Mouse (Mus musculus): ENCODE results near the gene Tcp10c. TPM values are rescaled to one million over a fixed set of nuclear protein-coding genes. Genes with fewer than 3 reads are reported as not detected.
"Not testable (repeated sequence)": the region's sequence is repeated elsewhere in the genome, so short reads cannot be mapped to it uniquely, and the experiment has no call there.

The Tcp10c gene
- total RNA-seq, 2 experiments from 2014 or later = not detected

DNA sequence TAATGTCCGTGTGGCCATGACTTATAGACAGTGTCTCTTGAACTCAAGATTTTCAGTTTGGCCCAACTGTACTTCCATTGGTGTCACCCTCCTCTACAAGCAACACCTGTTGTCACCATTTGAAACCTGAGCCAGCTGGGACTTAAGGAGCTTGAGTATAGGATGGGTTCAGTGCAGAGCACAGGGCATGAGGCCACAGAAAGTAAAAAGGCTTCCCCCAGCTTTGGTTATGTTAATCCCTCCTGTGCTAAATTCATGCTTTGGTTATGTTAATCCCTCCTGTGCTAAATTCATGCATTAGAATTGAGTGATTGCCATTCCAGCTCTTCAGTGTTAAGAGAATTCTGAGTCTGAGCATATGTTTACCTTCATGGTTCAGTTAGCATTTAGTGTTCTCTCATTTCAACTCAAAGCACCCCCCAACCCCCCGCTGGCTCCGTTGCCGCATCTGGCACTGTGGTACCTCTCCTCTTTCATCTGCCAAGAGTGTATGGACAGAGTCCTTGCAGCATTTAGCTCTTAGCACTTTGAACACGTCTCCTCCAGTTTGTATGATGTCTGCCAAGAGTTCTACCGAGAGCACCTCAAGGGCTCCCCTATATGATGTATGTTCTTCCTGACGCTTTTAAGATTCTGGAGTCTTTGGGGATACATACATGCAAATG, 25.7 kb downstream of the Tcp10c start:
- intact Hi-C loops (cut with DNase I; ENCODE audit: low total_unique reads); DNase-seq: not testable (repeated sequence)

DNA sequence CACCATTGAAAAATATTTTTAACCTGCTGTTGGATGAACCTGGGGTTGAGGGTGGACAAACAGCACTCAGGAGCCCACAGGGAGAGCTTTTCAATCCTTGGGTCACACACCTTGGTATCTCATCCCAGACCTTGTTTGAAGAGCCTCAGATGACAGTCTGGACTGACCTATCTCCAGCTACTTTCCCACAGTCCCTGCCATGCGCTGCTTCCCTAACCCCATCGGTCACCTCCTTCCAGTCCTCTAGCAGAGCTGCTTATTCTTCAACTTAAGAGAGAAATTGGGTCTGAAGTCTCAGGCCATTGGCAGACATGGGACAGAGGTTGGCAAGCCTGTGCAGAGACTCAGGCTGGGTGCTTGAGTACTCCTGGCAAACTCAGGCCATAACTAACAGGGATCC, 26.9 kb downstream of the Tcp10c start:
- DNase-seq; intact Hi-C loops (cut with DNase I; ENCODE audit: low total_unique reads): not testable (repeated sequence)

DNA sequence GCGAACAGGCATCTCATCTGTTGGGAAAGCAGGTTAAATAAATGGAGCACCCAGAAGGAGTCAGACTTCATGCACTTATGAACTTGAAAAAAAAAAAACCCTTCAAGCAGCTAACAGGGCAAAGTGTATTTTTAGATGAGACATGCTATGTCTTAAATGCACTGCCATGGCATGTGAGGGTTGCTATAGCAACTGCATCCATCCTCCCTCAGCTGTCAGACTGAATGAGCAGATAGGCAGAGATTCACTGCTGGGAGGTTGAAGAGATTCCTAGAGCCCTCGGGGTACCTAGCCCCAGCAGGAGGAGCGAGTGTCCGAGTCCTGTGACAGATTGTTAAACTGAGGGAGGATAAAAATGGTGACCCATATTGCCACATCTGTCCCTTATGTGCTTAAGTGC, 36.6 kb downstream of the Tcp10c start:
- intact Hi-C loops (cut with DNase I; ENCODE audit: low total_unique reads); DNase-seq: not testable (repeated sequence)

DNA sequence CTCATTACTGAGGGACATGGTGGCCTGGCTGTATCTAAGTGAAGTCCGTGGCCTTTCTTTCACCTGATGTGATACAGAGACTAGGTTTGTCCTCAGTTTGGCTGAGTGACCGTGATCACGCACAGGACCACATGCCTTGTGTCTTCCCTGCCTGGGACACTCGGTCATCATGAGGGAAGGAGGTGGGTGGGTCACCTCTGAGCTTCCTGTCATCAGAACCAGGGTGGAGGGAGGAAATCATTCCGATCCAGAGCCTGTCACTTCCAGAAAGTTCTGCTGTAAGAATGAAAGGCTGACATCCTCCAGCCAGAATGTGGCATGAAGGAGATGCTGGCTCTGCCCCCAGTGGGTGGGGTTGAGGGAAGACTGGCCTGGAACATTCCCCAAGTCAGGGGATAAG, 45.6 kb downstream of the Tcp10c start:
- DNase-seq; intact Hi-C loops (cut with DNase I; ENCODE audit: low total_unique reads): not testable (repeated sequence)

DNA sequence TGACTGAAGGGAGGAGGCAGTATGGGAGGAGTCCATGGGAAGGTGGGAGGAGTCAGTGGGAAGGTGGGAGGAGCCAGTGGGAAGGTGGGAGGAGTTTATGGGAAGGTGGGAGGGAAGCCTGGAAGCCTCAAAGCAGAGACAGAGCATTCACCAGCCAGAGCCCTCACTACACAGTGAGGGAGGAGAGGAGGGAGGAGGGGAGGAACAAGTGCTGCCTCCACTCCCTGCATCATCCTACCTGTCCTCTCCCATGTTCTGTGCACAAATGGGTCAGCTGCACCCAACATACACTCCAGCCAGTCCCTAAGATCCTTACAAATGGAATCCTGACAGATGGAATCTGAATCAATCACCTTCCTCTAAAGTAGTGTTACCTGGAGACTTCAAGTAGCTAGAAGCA, 47.7 kb downstream of the Tcp10c start:
- DNase-seq; intact Hi-C loops (cut with DNase I; ENCODE audit: low total_unique reads): not testable (repeated sequence)

DNA sequence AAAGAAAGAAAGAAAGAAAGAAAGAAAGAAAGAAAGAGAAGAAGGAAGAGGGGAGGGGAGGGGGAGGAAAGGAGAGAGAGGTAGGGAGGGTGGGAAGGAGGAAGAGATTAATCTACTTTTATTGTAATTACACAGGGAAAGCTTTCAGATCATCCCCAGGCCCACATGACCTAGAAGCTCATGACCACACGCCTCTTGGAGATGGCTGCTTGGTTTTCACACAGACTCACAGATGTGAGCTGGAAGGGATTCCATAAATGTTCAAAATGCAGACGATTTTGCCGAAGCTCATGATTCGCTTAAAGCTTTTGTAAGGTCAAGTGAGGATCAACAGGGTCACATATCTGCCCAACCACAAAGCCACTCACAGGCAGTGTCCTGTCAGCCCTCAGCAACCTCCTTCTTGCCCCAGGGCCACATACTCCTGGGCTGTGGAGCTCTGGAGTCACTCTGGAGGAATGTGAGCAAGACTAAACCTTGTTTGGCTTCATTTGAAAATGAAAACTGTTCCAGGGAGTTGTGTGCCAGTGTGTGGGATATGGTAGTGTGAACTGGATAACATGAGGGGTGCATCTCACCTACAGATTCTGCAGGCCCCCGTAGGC, 49.3 kb downstream of the Tcp10c start:
- intact Hi-C loops (cut with DNase I; ENCODE audit: low total_unique reads); DNase-seq: not testable (repeated sequence)

DNA sequence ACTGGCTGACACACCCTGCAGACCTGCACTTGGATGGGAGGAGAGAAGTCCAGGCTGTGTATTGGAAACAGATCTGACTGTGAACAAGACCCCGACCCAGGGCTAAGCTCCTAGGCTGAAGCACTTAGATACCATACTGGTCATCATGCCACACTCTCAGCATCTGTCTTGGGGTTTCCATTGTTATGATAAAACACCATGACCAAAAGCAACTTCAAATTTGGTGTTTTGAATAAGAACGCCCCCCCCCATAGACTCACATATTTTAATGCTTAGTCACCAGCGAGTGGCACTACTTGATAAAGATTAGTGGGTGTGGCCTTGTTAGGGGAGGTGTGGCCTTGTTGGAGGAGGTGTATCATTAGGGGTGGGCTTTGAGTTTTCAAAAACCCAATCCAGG, 51.7 kb downstream of the Tcp10c start:
- intact Hi-C loops (cut with DNase I; ENCODE audit: low total_unique reads); DNase-seq: not testable (repeated sequence)

DNA sequence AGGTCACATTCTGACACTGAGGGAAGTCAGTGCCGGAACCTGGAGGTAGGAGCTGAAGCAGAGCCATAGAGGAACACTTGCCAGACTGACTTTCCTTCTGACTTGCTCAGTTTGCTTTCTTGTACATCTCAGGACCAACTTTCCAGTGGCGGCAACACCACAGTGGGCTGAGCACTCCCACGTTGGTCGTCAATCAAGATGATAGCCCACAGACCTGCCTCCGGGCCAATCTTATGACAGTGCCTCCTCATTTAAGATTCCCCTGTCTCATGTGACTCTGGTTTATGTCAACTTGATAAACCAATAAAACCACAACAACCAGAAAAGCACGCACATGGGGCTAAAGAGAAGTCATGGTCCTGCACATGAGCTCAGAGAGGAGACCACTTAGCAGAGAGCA, 52.3 kb downstream of the Tcp10c start:
- DNase-seq; intact Hi-C loops (cut with DNase I; ENCODE audit: low total_unique reads): not testable (repeated sequence)

DNA sequence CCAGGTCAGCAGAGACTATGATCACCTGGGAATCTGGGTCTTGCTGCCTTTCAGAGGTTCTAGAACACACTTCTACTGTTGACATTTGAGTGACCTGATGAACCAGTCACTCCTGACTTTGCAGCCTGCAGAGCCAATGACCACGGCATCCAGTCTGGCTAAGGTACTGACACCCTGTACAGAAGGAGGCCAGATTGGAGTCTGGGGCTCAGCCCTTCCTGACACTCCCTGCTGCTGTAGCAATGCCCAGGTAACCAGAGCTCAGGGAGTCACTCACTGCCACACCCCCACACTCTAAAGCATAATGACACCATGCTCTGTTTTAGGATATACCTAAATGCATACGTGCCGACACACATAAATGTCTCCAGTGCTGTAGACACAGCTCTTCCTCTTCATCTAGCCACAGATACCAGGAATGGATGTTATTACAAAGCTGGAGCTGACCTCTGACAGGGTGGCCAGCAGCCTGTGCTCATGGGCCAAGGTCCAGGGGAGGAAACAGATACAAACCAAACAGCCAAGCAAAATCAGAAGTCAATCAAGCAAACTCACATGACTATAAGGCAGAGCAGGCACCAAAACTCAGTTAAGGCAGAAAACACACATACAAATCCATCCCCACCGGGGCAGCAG, 53.4 kb downstream of the Tcp10c start:
- intact Hi-C loops (cut with DNase I; ENCODE audit: low total_unique reads); DNase-seq: not testable (repeated sequence)

DNA sequence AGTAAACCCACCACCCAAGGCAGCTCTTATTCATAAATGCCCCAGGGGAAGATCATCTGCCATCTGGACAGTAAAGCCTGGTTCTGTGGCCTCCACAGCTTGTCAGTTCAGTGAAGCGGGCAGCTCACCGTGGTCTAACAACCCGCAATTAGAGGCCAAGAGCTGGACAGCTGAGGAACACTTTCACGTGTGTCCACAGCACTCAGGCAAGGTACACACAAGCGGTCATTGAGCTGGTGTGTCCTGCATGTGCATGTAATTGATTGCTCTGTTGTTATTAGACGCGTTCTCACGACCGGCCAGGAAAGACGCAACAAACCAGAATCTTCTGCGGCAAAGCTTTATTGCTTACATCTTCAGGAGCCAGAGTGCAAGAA, 53.9 kb downstream of the Tcp10c start:
- DNase-seq; intact Hi-C loops (cut with DNase I; ENCODE audit: low total_unique reads): not testable (repeated sequence)

DNA sequence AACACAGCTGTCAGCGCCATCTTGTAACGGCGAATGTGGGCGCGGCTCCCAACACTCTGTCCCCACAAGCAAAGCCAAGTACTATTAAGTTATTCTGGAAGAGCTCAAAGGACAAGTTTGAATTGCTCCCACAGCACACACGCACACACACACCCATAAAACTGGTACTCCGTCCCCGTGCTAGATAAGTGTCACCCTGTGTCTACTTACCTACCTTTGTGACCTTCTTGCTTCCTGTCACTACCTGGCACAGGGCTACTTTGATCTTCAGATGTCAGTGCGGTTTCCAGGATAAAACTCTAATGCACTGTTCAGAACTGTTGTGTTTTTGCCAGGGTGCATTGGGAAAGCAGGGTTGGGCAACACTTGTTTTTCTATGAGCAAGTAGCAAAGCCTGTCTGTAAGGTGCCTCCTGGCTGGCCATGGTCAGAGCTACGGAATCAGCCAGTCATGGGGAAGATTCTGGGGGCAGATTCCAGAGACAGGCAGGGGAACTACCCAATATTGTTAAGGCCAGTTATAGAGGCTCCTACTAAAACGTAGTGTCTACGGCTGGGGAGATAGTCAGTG, 66.7 kb downstream of the Tcp10c start:
- DNase-seq; intact Hi-C loops (cut with DNase I; ENCODE audit: low total_unique reads): not testable (repeated sequence)

DNA sequence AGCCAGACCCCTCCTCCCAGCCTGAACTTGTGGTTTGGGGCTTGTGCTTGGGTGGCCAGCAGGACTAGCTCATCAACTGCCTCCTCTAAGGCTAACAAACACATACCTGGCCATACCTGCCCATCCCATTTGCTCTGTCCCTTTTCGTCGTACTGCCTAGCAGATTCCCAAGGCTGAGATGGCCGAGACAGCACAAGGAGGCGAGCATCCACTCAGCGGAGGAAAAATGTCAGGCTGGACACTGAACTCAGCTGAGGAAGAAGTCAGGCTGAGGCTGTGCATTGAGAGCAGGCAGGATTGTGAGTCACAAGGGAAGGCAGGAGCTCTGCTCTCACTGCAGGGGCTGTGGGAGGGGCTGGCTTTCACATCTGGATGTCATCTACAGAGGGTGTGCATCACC, 68.3 kb downstream of the Tcp10c start:
- DNase-seq; intact Hi-C loops (cut with DNase I; ENCODE audit: low total_unique reads): not testable (repeated sequence)

DNA sequence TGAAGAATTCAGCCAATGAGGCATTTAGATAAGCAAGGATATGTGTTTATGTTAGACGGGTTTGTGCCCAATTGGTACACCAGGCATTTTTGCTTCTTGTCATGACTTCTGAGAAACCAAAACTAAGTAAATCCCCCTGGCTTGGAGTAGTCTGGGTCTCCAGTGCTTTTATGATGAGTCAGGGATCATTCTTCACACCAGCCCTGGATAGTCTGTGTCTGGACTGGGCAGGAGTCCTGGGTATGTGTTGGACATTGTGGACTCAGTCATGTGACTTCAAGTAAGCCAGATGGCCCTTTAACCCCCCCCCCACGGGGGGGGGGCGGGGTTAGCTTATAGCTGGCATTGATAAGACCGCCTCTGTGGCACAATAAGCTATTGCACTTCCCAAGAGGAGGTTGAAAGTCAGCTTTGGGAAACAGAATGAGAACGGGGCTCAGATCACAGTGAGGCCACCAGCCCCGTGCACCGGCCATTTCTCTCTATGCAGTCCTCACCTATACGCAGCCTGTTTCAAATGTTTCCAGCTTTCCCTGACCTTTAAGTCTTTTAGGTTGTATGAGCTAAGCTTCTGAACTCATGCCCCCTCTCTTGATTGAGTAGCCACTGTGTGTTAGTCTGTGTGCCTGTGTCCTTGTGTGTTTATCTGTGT, 69.1 kb downstream of the Tcp10c start:
- DNase-seq; intact Hi-C loops (cut with DNase I; ENCODE audit: low total_unique reads): not testable (repeated sequence)

DNA sequence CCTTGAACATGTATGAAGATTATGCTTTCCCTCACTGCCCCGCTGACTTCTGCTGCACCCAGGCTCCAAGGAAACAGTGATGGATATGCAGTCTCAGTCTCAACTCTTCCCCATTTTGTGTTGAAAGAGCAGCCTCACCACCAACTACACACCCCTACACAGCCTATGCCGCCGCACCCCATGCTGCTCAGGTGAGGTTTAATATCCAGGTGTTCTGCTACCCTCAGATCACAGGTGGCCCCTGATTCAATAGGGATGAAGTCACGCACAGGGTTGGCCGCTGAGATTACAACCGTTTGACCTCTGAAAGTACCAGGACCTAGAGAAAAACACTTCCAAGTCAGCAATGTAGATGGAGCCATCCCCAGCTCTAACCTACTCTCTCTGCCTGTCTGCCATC, 69.9 kb downstream of the Tcp10c start:
- intact Hi-C loops (cut with DNase I; ENCODE audit: low total_unique reads); DNase-seq: not testable (repeated sequence)

DNA sequence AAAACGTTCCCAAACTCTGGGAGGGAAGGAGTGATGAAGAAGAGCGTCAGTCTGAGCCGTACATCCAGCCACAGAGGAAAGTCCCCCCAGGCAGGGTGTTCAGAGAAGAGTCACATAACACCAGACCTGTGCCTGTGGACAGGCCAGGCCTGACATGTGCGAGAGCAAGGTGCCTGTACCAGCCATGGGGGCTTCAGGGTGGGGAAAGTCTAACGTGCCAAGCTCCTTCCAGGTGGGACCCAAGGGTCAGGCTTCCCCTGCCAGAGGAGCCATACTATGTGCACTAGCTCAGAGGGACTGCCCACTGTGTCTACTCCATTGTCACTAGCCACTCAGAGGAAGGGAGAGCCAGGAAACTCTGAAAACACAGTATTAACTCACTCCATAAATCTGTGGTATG, 71.3 kb downstream of the Tcp10c start:
- intact Hi-C loops (cut with DNase I; ENCODE audit: low total_unique reads); DNase-seq: not testable (repeated sequence)

DNA sequence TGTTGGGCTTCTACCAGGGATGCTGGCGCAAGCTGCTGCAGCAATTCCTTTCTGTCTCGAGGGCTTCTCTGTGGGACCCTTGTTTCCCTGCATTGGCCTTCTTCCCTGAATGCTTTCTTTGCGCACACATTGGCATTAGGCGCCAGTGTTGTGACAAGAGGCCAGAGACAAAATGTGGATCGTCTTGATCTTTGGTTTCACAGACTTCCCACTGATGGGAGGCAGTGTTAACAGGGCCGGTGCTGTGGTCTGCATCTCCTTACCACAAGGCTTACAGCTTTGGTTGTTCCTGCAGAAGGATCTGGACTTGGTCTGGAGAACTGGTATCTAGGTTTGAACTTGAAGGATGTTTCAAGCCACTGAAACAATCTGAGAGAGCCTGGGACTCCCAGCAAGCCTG, 72.1 kb downstream of the Tcp10c start:
- DNase-seq; intact Hi-C loops (cut with DNase I; ENCODE audit: low total_unique reads): not testable (repeated sequence)
